Mouse (Mus musculus) kidney, adult 2 months (tissue): ENCODE data around the gene Dnah12.

Source experiments
- CTCF ChIP-seq: fragments of 200-500 bp; conservative IDR thresholded peaks from 2 replicates; pipeline ENCODE4 v1.5.1; 2011; ENCODE audit warnings: low read depth, mild to moderate bottlenecking, control low read depth, low read length, moderate library complexity, mixed read lengths; ENCODE audit not compliant: insufficient read depth, insufficient read length
- POLR2A ChIP-seq: fragments of 200-500 bp; IDR thresholded peaks from one replicate; pipeline ENCODE4 v1.6.1; 2011; ENCODE audit warnings: low read depth, low read length, control low read depth

GRCm38 (mm10) chr14:26690727-26691126, 2.3 kb upstream of the Dnah12 start:
- TF ChIP-seq CTCF (no peak), POLR2A (no peak)
